Mouse (Mus musculus): Measurements from ENCODE around the gene Ccsap.

DNA sequence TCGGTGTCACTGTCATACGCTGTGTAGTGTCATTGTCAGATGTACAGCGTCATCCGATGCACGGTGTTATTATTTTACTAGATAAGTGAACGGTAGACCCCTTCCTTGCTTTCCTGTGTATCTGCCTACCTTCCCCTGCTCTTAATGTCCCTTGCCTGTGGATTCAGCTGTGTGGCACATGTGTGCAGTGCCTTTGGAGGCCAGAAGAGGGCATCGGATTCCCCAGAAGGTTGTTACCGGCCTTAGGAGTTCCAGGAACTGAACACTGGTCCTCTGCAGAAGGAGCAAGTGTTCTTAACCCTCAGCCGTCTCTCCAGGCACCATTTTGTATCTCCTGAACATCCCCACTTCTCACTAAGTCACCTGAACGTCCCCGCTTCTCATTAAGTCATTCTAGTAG, 42.3 kb downstream of the Ccsap start:
- no peak for TF ChIP-seq ZNF384 (IDR thresholded peaks at IDR 0.05; ENCODE audit: low read depth, low read length)
- no peak for TF ChIP-seq HCFC1 (IDR thresholded peaks at IDR 0.05; ENCODE audit: borderline replicate concordance, insufficient read depth, low read length)
- TF ChIP-seq CHD2 (IDR thresholded peaks at IDR 0.05; ENCODE audit: low read depth, low read length): no peak
- TF ChIP-seq ZC3H11A (IDR thresholded peaks at IDR 0.05; ENCODE audit: borderline replicate concordance, low read depth, low read length): no peak
- no peak for TF ChIP-seq MAFK (IDR thresholded peaks at IDR 0.05; ENCODE audit: insufficient read depth, low read depth, low read length)
